25 mouse cellular contexts compared by ENCODE assay signal in genomic region chr5:73704757-73705156, GRCm38 (mm10). TPM values are rescaled to one million over a fixed set of nuclear protein-coding genes. Genes with fewer than 3 reads are reported as not detected.
"Had no signal": no experiment of that assay in that cellular context is flagged by ENCODE, and none has a peak within 500 bp of the region (broad histone marks: within the 10 kb centered on the region; RNA-seq: fewer than 3 reads in every experiment).

No protein-coding gene starts in this region.

- DNase-seq: gastrocnemius, adult 2 months; gastrocnemius, postnatal 10 days; gastrocnemius, postnatal 25 days; heart, adult 2 months; heart, postnatal 14 days; heart, postnatal 36 days; kidney, adult 11 months; kidney, adult 9 months; layer of hippocampus, adult 9-11 months; layer of hippocampus, postnatal 36 days; liver; liver, embryonic 13.5 days had no signal

- H3K9ac ChIP-seq: heart, embryonic 12.5 days; hindbrain, embryonic 13.5 days; hindbrain, embryonic 15.5 days; kidney, embryonic 15.5 days; liver, embryonic 13.5 days; liver, embryonic 15.5 days had no signal

- H3K4me1 ChIP-seq: hindbrain, embryonic 13.5 days; hindbrain, embryonic 15.5 days; liver, embryonic 13.5 days; liver, embryonic 15.5 days had no signal

- H3K4me2 ChIP-seq: hindbrain, embryonic 13.5 days; hindbrain, embryonic 15.5 days; kidney, embryonic 15.5 days; liver, embryonic 11.5 days; liver, embryonic 13.5 days; liver, embryonic 15.5 days had no signal

- ATAC-seq: hindbrain, postnatal 0 days; intestine, embryonic 16.5 days had no signal

- H3K4me3 ChIP-seq: gastrocnemius, adult 2 months; heart, adult 2 months; heart, embryonic 12.5 days; hindbrain, embryonic 13.5 days; hindbrain, embryonic 15.5 days; kidney, embryonic 15.5 days; liver, embryonic 13.5 days; liver, embryonic 15.5 days had no signal

- H3K36me3 ChIP-seq: heart, embryonic 12.5 days; hindbrain, embryonic 13.5 days; hindbrain, embryonic 15.5 days; kidney, embryonic 15.5 days; liver, embryonic 13.5 days; liver, embryonic 15.5 days had no signal

- H3K27me3 ChIP-seq: hindbrain, embryonic 13.5 days; hindbrain, embryonic 15.5 days; kidney, embryonic 15.5 days; liver, embryonic 13.5 days; liver, embryonic 15.5 days had no signal

- H3K27ac ChIP-seq: gastrocnemius, adult 2 months; heart, adult 2 months; hindbrain, embryonic 13.5 days; hindbrain, embryonic 15.5 days; hindbrain, postnatal 0 days; kidney, embryonic 15.5 days; kidney, postnatal 0 days; liver, embryonic 13.5 days; liver, embryonic 15.5 days had no signal

- H3K9me3 ChIP-seq: heart, embryonic 12.5 days; hindbrain, embryonic 13.5 days; hindbrain, embryonic 15.5 days; kidney, embryonic 15.5 days; liver, embryonic 13.5 days; liver, embryonic 15.5 days had no signal

RNA-seq across cellular contexts. Expression of gene Spata18, which starts 53.6 kb away (rescaled TPM):
- total RNA-seq: gastrocnemius, adult 2 months; gastrocnemius, postnatal 25 days; granulocyte monocyte progenitor cell, adult 5-6 weeks; hematopoietic stem cell, adult 5-6 weeks had no signal
- polyA plus RNA-seq: frontal cortex, adult 2 months; large intestine, adult 2 months; liver, embryonic 11.5 days; liver, embryonic 13.5 days; liver, embryonic 15.5 days had no signal
